Mouse (Mus musculus): ENCODE data around the gene Pip5k1b. TPM values are rescaled to one million over a fixed set of nuclear protein-coding genes. Genes with fewer than 3 reads are reported as not detected.

Pip5k1b gene
- total RNA-seq, 1 experiment, result 2.1 TPM

- no peaks in the 10 kb centered on the region for H3K36me3 ChIP-seq (ENCODE audit: control insufficient read depth, insufficient read depth, low read length, poor library complexity, severe bottlenecking)
- in situ Hi-C loops (cut with MboI; ENCODE audit: low sequenced_read_pairs in 2 of 2, unreplicated experiment in 2 of 2), result no loop called here
- TF ChIP-seq ZC3H11A (IDR thresholded peaks at IDR 0.05; ENCODE audit: borderline replicate concordance, low read depth, low read length), result no peak
- no peak for TF ChIP-seq CHD2 (IDR thresholded peaks at IDR 0.05; ENCODE audit: low read depth, low read length)
- TF ChIP-seq HCFC1 (IDR thresholded peaks at IDR 0.05; ENCODE audit: borderline replicate concordance, insufficient read depth, low read length), result no peak
- no peak for TF ChIP-seq ZNF384 (IDR thresholded peaks at IDR 0.05; ENCODE audit: low read depth, low read length)
- no peak for TF ChIP-seq MAFK (IDR thresholded peaks at IDR 0.05; ENCODE audit: insufficient read depth, low read depth, low read length)
- no peaks in the 10 kb centered on the region for H3K9me3 ChIP-seq (ENCODE audit: control insufficient read depth, insufficient read depth, low read depth, low read length)
- H3K27ac ChIP-seq (ENCODE audit: insufficient read depth, low read depth, low read length, poor library complexity, severe bottlenecking), result no peak overlapping the region
- H3K9ac ChIP-seq (ENCODE audit: insufficient read depth, low read depth, low read length, poor library complexity, severe bottlenecking), result no peak overlapping the region
- no peak overlapping the region for H3K4me3 ChIP-seq (ENCODE audit: insufficient read depth in 1 of 2, low read depth in 1 of 2, low read length in 2 of 2, poor library complexity in 1 of 2, severe bottlenecking in 1 of 2)
- no peaks in the 10 kb centered on the region for H3K4me1 ChIP-seq (ENCODE audit: control insufficient read depth in 2 of 2, insufficient read depth in 2 of 2, low read length in 2 of 2, poor library complexity in 1 of 2)
- no peak for DNase-seq (ENCODE audit: low read depth, low spot score)
Measured at GRCm38 (mm10) chr19:24403245-24403644, 152.4 kb downstream of the Pip5k1b start.

GRCm38 (mm10) chr19:24393920-24394319 lies 161.8 kb downstream of the Pip5k1b start:
- TF ChIP-seq CHD2 (IDR thresholded peaks at IDR 0.05; ENCODE audit: low read depth, low read length) (no peak), ZC3H11A (IDR thresholded peaks at IDR 0.05; ENCODE audit: borderline replicate concordance, low read depth, low read length) (no peak), ZNF384 (IDR thresholded peaks at IDR 0.05; ENCODE audit: low read depth, low read length) (no peak), HCFC1 (IDR thresholded peaks at IDR 0.05; ENCODE audit: borderline replicate concordance, insufficient read depth, low read length) (no peak), MAFK (IDR thresholded peaks at IDR 0.05; ENCODE audit: insufficient read depth, low read depth, low read length) (no peak)
- Histone ChIP-seq H3K36me3 (ENCODE audit: control insufficient read depth, insufficient read depth, low read length, poor library complexity, severe bottlenecking) (no peaks in the 10 kb centered on the region), H3K9me3 (ENCODE audit: control insufficient read depth, insufficient read depth, low read depth, low read length) (no peaks in the 10 kb centered on the region), H3K4me3 (ENCODE audit: insufficient read depth in 1 of 2, low read depth in 1 of 2, low read length in 2 of 2, poor library complexity in 1 of 2, severe bottlenecking in 1 of 2) (no peak overlapping the region), H3K9ac (ENCODE audit: insufficient read depth, low read depth, low read length, poor library complexity, severe bottlenecking) (no peak overlapping the region), H3K4me1 (ENCODE audit: control insufficient read depth in 2 of 2, insufficient read depth in 2 of 2, low read length in 2 of 2, poor library complexity in 1 of 2) (no peaks in the 10 kb centered on the region), H3K27ac (ENCODE audit: insufficient read depth, low read depth, low read length, poor library complexity, severe bottlenecking) (no peak overlapping the region)
- DNase-seq (ENCODE audit: low read depth, low spot score), result no peak
- in situ Hi-C loops (cut with MboI; ENCODE audit: low sequenced_read_pairs in 2 of 2, unreplicated experiment in 2 of 2), result no loop called here

GRCm38 (mm10) chr19:24391519-24392251 lies 164.0 kb downstream of the Pip5k1b start:
- in situ Hi-C loops (cut with MboI; ENCODE audit: low sequenced_read_pairs in 2 of 2, unreplicated experiment in 2 of 2), result no loop called here
- Histone ChIP-seq H3K9ac (ENCODE audit: insufficient read depth, low read depth, low read length, poor library complexity, severe bottlenecking) (no peak overlapping the region), H3K4me3 (ENCODE audit: insufficient read depth in 1 of 2, low read depth in 1 of 2, low read length in 2 of 2, poor library complexity in 1 of 2, severe bottlenecking in 1 of 2) (no peak overlapping the region), H3K36me3 (ENCODE audit: control insufficient read depth, insufficient read depth, low read length, poor library complexity, severe bottlenecking) (no peaks in the 10 kb centered on the region), H3K4me1 (ENCODE audit: control insufficient read depth in 2 of 2, insufficient read depth in 2 of 2, low read length in 2 of 2, poor library complexity in 1 of 2) (no peaks in the 10 kb centered on the region), H3K9me3 (ENCODE audit: control insufficient read depth, insufficient read depth, low read depth, low read length) (no peaks in the 10 kb centered on the region), H3K27ac (ENCODE audit: insufficient read depth, low read depth, low read length, poor library complexity, severe bottlenecking) (no peak overlapping the region)
- no peak for DNase-seq (ENCODE audit: low read depth, low spot score)
- TF ChIP-seq ZC3H11A (IDR thresholded peaks at IDR 0.05; ENCODE audit: borderline replicate concordance, low read depth, low read length), result no peak
- no peak for TF ChIP-seq ZNF384 (IDR thresholded peaks at IDR 0.05; ENCODE audit: low read depth, low read length)
- no peak for TF ChIP-seq HCFC1 (IDR thresholded peaks at IDR 0.05; ENCODE audit: borderline replicate concordance, insufficient read depth, low read length)
- no peak for TF ChIP-seq CHD2 (IDR thresholded peaks at IDR 0.05; ENCODE audit: low read depth, low read length)
- no peak for TF ChIP-seq MAFK (IDR thresholded peaks at IDR 0.05; ENCODE audit: insufficient read depth, low read depth, low read length)

- H3K36me3 ChIP-seq (ENCODE audit: control insufficient read depth, insufficient read depth, low read length, poor library complexity, severe bottlenecking), result no peaks in the 10 kb centered on the region
- in situ Hi-C loops (cut with MboI; ENCODE audit: low sequenced_read_pairs in 2 of 2, unreplicated experiment in 2 of 2), result no loop called here
- no peaks in the 10 kb centered on the region for H3K9me3 ChIP-seq (ENCODE audit: control insufficient read depth, insufficient read depth, low read depth, low read length)
- H3K27ac ChIP-seq (ENCODE audit: insufficient read depth, low read depth, low read length, poor library complexity, severe bottlenecking), result no peak overlapping the region
- no peak for TF ChIP-seq CHD2 (IDR thresholded peaks at IDR 0.05; ENCODE audit: low read depth, low read length)
- TF ChIP-seq ZNF384 (IDR thresholded peaks at IDR 0.05; ENCODE audit: low read depth, low read length), result no peak
- TF ChIP-seq MAFK (IDR thresholded peaks at IDR 0.05; ENCODE audit: insufficient read depth, low read depth, low read length), result no peak
- TF ChIP-seq ZC3H11A (IDR thresholded peaks at IDR 0.05; ENCODE audit: borderline replicate concordance, low read depth, low read length), result no peak
- no peak for TF ChIP-seq HCFC1 (IDR thresholded peaks at IDR 0.05; ENCODE audit: borderline replicate concordance, insufficient read depth, low read length)
- H3K9ac ChIP-seq (ENCODE audit: insufficient read depth, low read depth, low read length, poor library complexity, severe bottlenecking), result no peak overlapping the region
- no peak overlapping the region for H3K4me3 ChIP-seq (ENCODE audit: insufficient read depth in 1 of 2, low read depth in 1 of 2, low read length in 2 of 2, poor library complexity in 1 of 2, severe bottlenecking in 1 of 2)
- no peaks in the 10 kb centered on the region for H3K4me1 ChIP-seq (ENCODE audit: control insufficient read depth in 2 of 2, insufficient read depth in 2 of 2, low read length in 2 of 2, poor library complexity in 1 of 2)
- DNase-seq (ENCODE audit: low read depth, low spot score), result no peak
Measured at GRCm38 (mm10) chr19:24386956-24387865, 168.5 kb downstream of the Pip5k1b start.
